Mouse (Mus musculus) megakaryocyte, embryonic 14.5 days (primary cell): ENCODE measurements around the gene C130050O18Rik.

Experiments used
- FLI1 ChIP-seq: IDR thresholded peaks from 2 replicates; pipeline ENCODE4 v1.6.1; 2012; ENCODE audit warnings: low read length, inconsistent platforms, mixed read lengths
- GATA1 ChIP-seq: IDR thresholded peaks from 3 replicates; pipeline ENCODE4 v1.6.1; 2012; ENCODE audit warnings: mixed read lengths, low read length, inconsistent platforms, borderline replicate concordance

DNA sequence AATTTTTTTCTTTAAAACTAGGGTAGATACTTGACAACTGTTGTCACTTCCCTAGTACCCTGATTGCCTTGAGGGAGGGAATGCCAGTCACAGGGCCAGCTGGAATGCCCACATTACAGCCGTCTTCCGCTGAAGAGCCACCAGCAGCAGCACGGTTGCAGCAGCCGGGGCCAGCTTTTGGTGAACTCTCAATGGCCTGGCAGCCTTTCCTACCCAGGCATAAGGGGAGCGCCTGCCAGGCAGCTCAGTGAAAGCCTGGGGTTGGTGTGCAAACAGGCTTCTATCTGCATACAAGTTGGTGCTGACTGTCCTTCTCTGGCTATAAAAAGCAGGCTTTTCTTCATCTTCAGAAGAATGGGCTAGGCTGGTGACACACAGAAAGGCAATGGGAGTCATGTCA lies 35.4 kb downstream of the C130050O18Rik start:
- TF ChIP-seq GATA1 (no peak), FLI1 (no peak)
